Mouse (Mus musculus): ENCODE data around the gene Ubp1. TPM values are rescaled to one million over a fixed set of nuclear protein-coding genes. Genes with fewer than 3 reads are reported as not detected.

Ubp1 gene
- total RNA-seq, 2 experiments from 2014 or later = 227 to 245 TPM

GRCm38 (mm10) chr9:114007850-114008350, 77.2 kb downstream of the Ubp1 start:
- ATAC-seq (replicated peaks; ENCODE audit: low FRiP score, poor library complexity, severe bottlenecking) = no peak

- no peak for ATAC-seq (replicated peaks; ENCODE audit: low FRiP score, poor library complexity, severe bottlenecking)
These were observed 78.8 kb downstream of the Ubp1 start for GRCm38 (mm10) chr9:114009526-114009925.

DNA sequence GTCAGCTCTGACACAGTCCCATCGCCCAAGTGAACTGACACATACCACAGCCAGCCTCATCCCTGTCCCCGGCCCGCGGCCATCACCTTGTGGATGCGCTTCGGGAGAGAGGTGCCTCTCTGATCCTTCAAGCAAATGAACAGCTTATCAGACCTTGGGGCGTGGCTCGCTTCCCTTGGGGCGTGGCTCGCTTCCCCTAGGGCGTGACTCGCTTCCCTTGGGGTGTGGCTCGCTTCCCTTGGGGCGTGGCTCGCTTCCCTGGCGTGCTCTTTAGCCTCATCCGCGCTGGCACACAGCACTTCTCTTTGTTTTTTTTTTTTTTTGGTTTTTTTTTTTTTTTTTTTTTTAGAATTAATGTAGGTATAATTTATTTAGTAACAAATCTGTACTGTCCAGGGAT, 80.5 kb downstream of the Ubp1 start:
- ATAC-seq (replicated peaks; ENCODE audit: low FRiP score, poor library complexity, severe bottlenecking) = no peak

DNA sequence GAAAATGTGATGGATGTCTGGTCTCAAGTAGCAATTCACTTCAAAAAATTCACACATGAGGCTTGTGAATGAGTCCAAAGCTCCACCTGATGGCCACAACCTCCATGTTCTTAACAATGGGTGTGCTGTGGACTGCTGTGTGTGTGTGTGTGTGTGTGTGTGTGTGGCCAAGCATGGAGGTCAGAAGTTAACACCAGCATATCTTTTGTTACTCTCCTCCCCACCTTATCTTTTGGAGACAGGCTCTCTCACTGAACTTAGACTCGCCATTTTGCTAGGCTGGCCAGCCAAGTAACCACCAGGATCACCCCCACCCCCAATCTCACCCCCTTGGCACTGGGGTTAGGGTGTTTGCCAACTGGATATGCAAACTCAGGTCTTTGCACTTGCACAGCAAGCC, 83.3 kb downstream of the Ubp1 start:
- no peak for ATAC-seq (replicated peaks; ENCODE audit: low FRiP score, poor library complexity, severe bottlenecking)

GRCm38 (mm10) chr9:114015724-114016123, 85.0 kb downstream of the Ubp1 start:
- ATAC-seq (replicated peaks; ENCODE audit: low FRiP score, poor library complexity, severe bottlenecking) = peak; percentile 80

GRCm38 (mm10) chr9:114016402-114016801, 85.7 kb downstream of the Ubp1 start:
- no peak for ATAC-seq (replicated peaks; ENCODE audit: low FRiP score, poor library complexity, severe bottlenecking)

GRCm38 (mm10) chr9:114019012-114019762, 88.5 kb downstream of the Ubp1 start:
- ATAC-seq (replicated peaks; ENCODE audit: low FRiP score, poor library complexity, severe bottlenecking) = no peak

DNA sequence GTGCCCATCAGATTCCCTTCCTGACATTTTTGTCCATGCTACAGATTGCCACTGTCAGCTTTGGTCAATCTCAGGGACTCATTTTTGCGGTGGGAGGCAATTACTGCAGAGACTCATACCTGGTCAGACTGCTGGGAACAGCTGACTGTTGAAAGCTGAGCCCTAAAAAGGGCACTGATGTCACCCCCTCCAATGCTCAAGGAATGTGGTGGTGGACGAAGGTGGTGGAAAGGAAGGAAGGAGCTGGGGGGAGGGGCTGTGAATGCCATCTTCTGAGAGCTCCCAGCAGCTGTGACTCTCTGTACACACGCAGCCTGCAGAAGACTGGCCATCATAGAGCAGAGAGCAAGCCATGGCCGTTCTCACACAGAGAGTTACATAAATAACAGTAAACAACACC, 91.4 kb downstream of the Ubp1 start:
- ATAC-seq (replicated peaks; ENCODE audit: low FRiP score, poor library complexity, severe bottlenecking) = no peak

- no peak for ATAC-seq (replicated peaks; ENCODE audit: low FRiP score, poor library complexity, severe bottlenecking)
These were observed 94.4 kb downstream of the Ubp1 start for GRCm38 (mm10) chr9:114025182-114025581.

DNA sequence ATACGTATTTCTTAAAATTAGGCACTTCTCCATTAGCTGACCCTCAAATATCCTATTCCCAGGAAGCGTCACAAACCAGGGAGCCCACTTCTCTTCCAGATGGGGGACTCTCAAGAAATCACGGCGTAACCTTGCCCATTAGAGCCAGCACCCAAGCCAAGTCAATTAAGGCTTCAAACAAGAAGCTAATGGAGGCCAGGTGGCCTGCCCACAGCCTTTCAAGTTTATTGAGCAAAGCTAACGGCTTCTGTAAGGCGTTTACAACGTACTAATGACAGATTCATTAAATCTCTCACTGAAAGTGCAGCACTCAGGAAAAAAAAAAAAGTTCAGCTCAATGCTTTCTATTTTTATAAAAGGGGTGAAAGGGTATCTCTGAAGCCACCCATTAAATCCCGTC, 95.1 kb downstream of the Ubp1 start:
- ATAC-seq (replicated peaks; ENCODE audit: low FRiP score, poor library complexity, severe bottlenecking) = no peak

DNA sequence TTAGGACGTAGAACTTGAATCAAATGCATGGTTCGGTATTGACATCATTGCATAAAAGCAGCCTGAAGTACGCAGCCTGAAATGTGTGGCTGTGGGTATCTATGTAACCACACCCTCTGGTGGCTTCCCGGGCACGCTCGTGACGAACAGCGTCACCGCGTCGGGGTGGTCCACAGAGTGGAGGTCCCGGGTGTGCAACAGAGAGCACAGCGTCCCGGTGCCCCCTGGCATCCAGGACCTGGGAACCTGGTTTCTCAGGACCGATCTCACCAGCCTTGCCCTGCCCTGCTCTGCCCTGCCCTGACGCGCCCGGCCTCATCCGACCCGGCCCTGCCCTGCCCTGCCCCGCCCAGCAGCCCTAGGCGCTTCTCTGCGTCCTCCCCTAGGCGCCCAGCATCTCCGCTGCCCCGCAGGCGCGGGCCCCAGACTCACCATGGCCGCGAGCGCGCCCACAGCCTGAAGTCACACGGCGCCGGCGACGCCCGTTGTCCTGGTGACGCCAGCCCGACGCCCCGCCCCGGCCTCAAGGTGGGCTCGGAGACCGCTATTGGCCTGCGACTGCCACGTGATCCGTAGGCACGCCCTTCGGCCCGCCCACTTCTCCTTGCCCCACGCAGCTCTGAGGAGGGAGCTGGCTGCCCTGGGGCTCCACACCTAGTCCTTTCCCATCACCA, 95.7 kb downstream of the Ubp1 start:
- peak; percentile 74 for ATAC-seq (replicated peaks; ENCODE audit: low FRiP score, poor library complexity, severe bottlenecking)

Other genes with a start within 250 kb of the Ubp1 start
- gene Pdcd6ip, start 222.7 kb upstream of the Ubp1 start, total RNA-seq (2015; ENCODE audit: low replicate concordance) = 28.4 and 77.4 TPM in 2 replicates
- gene Pdcd6ip, start 222.7 kb upstream of the Ubp1 start, total RNA-seq (2017; ENCODE audit: low replicate concordance) = 30.1 and 56.7 TPM in 2 replicates
- 12.5 and 23.2 TPM in 2 replicates for gene Clasp2, start 189.5 kb upstream of the Ubp1 start, total RNA-seq (2015; ENCODE audit: low replicate concordance)
- gene Clasp2, start 189.5 kb upstream of the Ubp1 start, total RNA-seq (2017; ENCODE audit: low replicate concordance) = 11.0 and 13.7 TPM in 2 replicates
- 0.21 TPM in 1 of 2 replicates, not detected in the other for gene Fbxl2, start 115.3 kb downstream of the Ubp1 start, total RNA-seq (2015; ENCODE audit: low replicate concordance)
- gene Fbxl2, start 115.3 kb downstream of the Ubp1 start, total RNA-seq (2017; ENCODE audit: low replicate concordance) = 2.0 TPM in 1 of 2 replicates, not detected in the other
- gene Susd5, start 126.2 kb downstream of the Ubp1 start, total RNA-seq (2015; ENCODE audit: low replicate concordance) = not detected in 2 replicates
- not detected in 2 replicates for gene Susd5, start 126.2 kb downstream of the Ubp1 start, total RNA-seq (2017; ENCODE audit: low replicate concordance)

Data from erythroblast, adult 5-6 weeks (primary cell).